Mouse (Mus musculus) liver, embryonic 16.5 days (tissue): ENCODE data around the gene Gpx7. TPM values are rescaled to one million over a fixed set of nuclear protein-coding genes. Genes with fewer than 3 reads are reported as not detected.

ENCODE experiments used
- ATAC-seq: fragments of 200-750 bp; cut with Nextera tagmentation; 2 replicates; pipeline ENCODE4 v1.8.0; 2017; ENCODE audit warnings: low read depth, mild to moderate bottlenecking, moderate number of reproducible peaks, moderate library complexity
- H3K27ac ChIP-seq: fragments of 300-500 bp; sonication (generic); 2 replicates; pipeline ENCODE4 v1.5.1; 2014; ENCODE audit warnings: mild to moderate bottlenecking, low read length
- H3K27me3 ChIP-seq: fragments of 300-500 bp; sonication (generic); 2 replicates; pipeline ENCODE4 v1.6.1; 2014; ENCODE audit warnings: low read depth, low read length, mixed read lengths; ENCODE audit not compliant: control insufficient read depth, insufficient read depth
- H3K36me3 ChIP-seq: fragments of 300-500 bp; sonication (generic); 2 replicates; pipeline ENCODE4 v1.6.1; 2014; ENCODE audit warnings: mild to moderate bottlenecking; ENCODE audit not compliant: control insufficient read depth, insufficient read depth
- H3K4me1 ChIP-seq: fragments of 300-500 bp; sonication (generic); 2 replicates; pipeline ENCODE4 v1.6.1; 2014; ENCODE audit warnings: low read depth, low read length, mixed read lengths; ENCODE audit not compliant: control insufficient read depth
- H3K4me2 ChIP-seq: fragments of 300-500 bp; sonication (generic); 2 replicates; pipeline ENCODE4 v1.6.1; 2014; ENCODE audit warnings: low read depth, low read length, mixed read lengths
- H3K4me3 ChIP-seq: fragments of 300-500 bp; sonication (generic); 2 replicates; pipeline ENCODE4 v1.5.1; 2014; ENCODE audit warnings: low read depth, mild to moderate bottlenecking, low read length
- H3K9ac ChIP-seq: fragments of 300-500 bp; sonication (generic); 2 replicates; pipeline ENCODE4 v1.6.1; 2014; ENCODE audit warnings: low read depth, low read length
- H3K9me3 ChIP-seq: fragments of 300-500 bp; sonication (generic); replicated peaks from 2 replicates; pipeline ENCODE4 v1.6.1; 2016; ENCODE audit warnings: low read length; ENCODE audit not compliant: control insufficient read depth
- WGBS: fragments of 180-500 bp; shearing (Covaris S2); extraction: QIAGEN DNeasy Blood & Tissue Kit; methylation state at CpG from one replicate; pipeline ENCODE4 v1.1.7; 2014; ENCODE audit not compliant: insufficient replicate concordance; 5-methylcytosine and 5-hydroxymethylcytosine counted together
- polyA plus RNA-seq: library from polyadenylated mRNA; unstranded; fragments of >200 nt; fragmentation: Nextera tagmentation; extraction: Ambion mirVana; gene quantifications from 2 replicates; pipeline ENCODE4 v1.2.1, GENCODE M21; 2015

Gpx7 gene
- polyA plus RNA-seq, 1 experiment from 2014 or later = 9.5 TPM

DNA sequence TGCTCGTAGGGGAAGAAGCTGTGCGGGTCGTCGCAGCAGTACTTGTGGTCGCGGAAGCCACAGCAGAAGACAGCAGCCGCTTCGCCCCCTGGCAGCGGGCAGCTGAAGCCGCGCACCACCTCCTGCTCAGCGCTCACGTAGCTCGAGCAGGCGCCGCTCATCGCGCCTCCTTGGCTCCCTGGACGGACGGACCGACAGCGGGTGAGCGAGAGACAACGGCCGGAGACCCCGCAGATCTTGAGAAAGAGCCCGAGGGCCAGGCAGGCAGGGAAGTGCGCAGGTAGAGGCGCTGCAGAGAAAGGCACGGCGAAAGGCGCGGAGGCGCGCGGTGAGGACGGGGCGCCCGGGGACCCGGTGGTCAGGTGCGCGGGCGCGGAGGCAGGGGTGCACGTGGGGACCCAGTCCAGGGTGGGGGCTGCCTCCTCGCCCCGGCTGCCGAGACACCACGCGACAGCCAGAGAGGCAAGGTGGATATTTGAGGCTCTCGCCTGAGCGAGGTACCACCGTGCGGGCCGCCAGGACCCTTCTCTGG, 23.5 kb downstream of the Gpx7 start, which contains the start of gene Shisal2a:
Gene Shisal2a (minus strand): TSS at position 167 of the 532 bp plus-strand sequence.
- peak within 1 kb of the TSS; percentile 55 for H3K4me2 ChIP-seq
- no peaks in the 10 kb centered on the region for H3K9me3 ChIP-seq
- H3K9ac ChIP-seq = 0 out of 2 replicates have a peak within 1 kb of the TSS, but pooled peaks have one; percentile 28
- no peak within 1 kb of the TSS for H3K27ac ChIP-seq
- H3K4me1 ChIP-seq = no peaks in the 10 kb centered on the region; the same call in 1 of the 2 replicates
- no peak for ATAC-seq
- WGBS = 3% methylated on average over 54 of the region's 55 CpGs
- peaks cover 38% of the 10 kb centered on the region for H3K27me3 ChIP-seq
- H3K36me3 ChIP-seq = no peaks in the 10 kb centered on the region
- H3K4me3 ChIP-seq = peak within 1 kb of the TSS; percentile 43

DNA sequence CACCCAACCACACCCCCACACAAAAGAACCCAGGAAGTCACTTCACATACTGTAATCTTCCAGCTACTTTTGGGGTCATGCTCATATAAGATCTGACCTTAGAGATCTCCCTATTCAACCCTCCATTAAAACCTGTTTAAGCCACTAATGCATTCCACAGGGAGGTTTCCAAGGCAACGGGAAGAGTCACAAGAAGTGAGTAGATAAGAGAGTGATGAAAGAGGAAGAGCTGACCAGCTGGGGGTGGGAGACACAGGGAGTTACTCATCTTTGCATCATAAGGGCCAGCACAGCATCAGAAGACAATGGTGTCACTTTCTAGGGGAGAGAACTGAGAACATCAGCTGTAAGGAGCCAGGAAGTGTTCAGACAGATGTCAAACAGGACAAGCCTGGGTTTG, 26.6 kb downstream of the Gpx7 start:
- H3K27me3 ChIP-seq = peaks cover 38% of the 10 kb centered on the region
- H3K36me3 ChIP-seq = no peaks in the 10 kb centered on the region
- H3K27ac ChIP-seq = no peak overlapping the region
- no peak overlapping the region for H3K4me2 ChIP-seq
- ATAC-seq = no peak
- H3K9me3 ChIP-seq = no peaks in the 10 kb centered on the region
- H3K4me1 ChIP-seq = no peaks in the 10 kb centered on the region
- WGBS = 12% methylated on average over 1 of the region's 1 CpGs
- no peak overlapping the region for H3K9ac ChIP-seq
- H3K4me3 ChIP-seq = no peak overlapping the region

DNA sequence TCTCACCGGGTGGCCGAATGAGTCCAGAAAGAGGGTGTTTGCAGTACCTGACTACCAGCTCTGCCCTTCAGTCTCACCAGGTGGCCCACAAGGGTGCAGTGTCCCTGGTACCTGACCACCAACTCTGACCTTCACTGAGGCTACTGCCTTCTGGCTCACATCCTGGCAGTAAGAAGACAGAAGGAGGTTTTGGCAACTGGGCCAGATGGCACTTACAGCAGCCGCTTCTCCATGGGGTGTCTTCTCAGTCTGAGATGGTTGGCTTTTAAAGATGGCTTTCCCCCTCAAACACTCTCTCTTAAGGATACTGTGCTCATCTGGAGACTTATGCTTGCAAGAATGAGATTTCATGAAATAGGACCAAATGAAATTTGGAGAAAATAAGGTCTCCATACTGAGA, 27.3 kb downstream of the Gpx7 start:
- H3K36me3 ChIP-seq = no peaks in the 10 kb centered on the region
- no peak overlapping the region for H3K9ac ChIP-seq
- no peak overlapping the region for H3K4me3 ChIP-seq
- ATAC-seq = no peak
- no peaks in the 10 kb centered on the region for H3K9me3 ChIP-seq
- H3K27ac ChIP-seq = no peak overlapping the region
- no peak overlapping the region for H3K4me2 ChIP-seq
- peaks cover 33% of the 10 kb centered on the region for H3K27me3 ChIP-seq
- 71% methylated on average over 3 of the region's 3 CpGs for WGBS
- H3K4me1 ChIP-seq = no peaks in the 10 kb centered on the region

DNA sequence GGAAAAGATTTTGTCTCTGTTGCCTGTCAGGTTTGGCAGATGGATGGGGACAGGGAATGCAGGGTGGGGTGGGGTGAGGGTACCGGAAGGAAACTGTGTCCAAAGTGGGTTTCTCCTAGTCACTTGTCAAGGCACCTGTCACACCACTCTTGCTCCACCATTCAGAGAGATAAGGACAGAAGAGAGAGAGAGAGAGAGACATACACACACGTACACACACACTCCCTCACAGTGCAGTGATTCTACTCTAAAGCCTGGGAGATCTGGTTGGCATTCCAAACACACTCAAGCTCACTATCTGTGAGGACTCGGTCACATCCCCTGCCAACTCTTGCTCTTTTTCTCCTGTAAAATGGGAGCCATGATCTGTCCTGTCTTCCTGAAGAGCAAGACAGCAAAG, 34.6 kb downstream of the Gpx7 start:
- no peaks in the 10 kb centered on the region for H3K36me3 ChIP-seq
- 46% methylated on average over 3 of the region's 3 CpGs for WGBS
- H3K27me3 ChIP-seq = no peaks in the 10 kb centered on the region
- no peak overlapping the region for H3K9ac ChIP-seq
- no peak overlapping the region for H3K4me2 ChIP-seq
- peaks cover 2% of the 10 kb centered on the region; the same call in 1 of the 2 replicates for H3K4me1 ChIP-seq
- no peak for ATAC-seq
- no peaks in the 10 kb centered on the region for H3K9me3 ChIP-seq
- H3K4me3 ChIP-seq = no peak overlapping the region
- H3K27ac ChIP-seq = no peak overlapping the region

DNA sequence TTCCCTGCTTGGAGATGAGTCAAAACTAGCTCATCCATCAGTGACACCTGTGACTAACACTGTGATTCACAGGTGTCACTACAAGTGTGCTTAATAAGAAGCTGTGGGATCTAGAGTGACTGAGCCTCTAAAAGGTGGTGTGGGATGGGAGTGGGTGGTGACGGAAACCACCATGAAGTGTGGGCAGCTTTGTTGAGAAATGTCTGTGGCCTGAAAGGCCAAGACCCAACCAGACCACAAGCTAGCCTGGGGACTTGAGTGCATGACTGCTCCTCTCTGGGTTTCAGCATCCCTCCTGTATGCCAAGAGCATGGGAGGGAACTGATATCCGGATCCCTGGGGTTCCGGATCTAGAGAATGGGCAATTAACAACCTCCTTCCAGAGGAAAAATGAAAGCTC, 35.3 kb downstream of the Gpx7 start:
- no peak overlapping the region for H3K4me2 ChIP-seq
- H3K9ac ChIP-seq = no peak overlapping the region
- peaks cover 2% of the 10 kb centered on the region; the same call in 1 of the 2 replicates for H3K4me1 ChIP-seq
- H3K27ac ChIP-seq = no peak overlapping the region
- no peaks in the 10 kb centered on the region for H3K9me3 ChIP-seq
- H3K27me3 ChIP-seq = no peaks in the 10 kb centered on the region
- H3K36me3 ChIP-seq = no peaks in the 10 kb centered on the region
- no peak for ATAC-seq
- no peak overlapping the region for H3K4me3 ChIP-seq
- 76% methylated on average over 3 of the region's 3 CpGs for WGBS

DNA sequence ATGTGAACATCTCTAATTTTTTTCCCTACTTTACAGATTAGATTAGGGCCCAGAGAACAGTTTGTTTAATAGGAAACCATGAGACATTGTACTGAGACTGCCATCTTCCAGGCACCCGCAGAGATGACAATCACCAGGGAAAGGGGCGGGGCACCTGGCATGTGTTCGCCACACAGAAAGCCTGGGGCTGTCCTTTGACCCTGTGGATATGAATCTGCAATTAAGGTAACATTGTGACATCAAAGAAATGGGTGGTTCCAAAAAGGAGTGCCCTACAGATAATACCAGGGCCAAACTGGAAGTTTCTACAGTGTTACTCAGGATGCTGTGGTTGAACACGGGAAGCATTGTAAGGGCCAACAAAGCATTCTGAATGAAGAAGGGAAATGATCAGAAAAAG, 36.4 kb downstream of the Gpx7 start:
- 28% methylated on average over 4 of the region's 4 CpGs for WGBS
- H3K27me3 ChIP-seq = no peaks in the 10 kb centered on the region
- no peaks in the 10 kb centered on the region for H3K9me3 ChIP-seq
- ATAC-seq = no peak
- no peak overlapping the region for H3K9ac ChIP-seq
- no peaks in the 10 kb centered on the region for H3K36me3 ChIP-seq
- H3K4me1 ChIP-seq = peaks cover 2% of the 10 kb centered on the region; the same call in 1 of the 2 replicates
- H3K27ac ChIP-seq = no peak overlapping the region
- H3K4me2 ChIP-seq = no peak overlapping the region
- no peak overlapping the region for H3K4me3 ChIP-seq

DNA sequence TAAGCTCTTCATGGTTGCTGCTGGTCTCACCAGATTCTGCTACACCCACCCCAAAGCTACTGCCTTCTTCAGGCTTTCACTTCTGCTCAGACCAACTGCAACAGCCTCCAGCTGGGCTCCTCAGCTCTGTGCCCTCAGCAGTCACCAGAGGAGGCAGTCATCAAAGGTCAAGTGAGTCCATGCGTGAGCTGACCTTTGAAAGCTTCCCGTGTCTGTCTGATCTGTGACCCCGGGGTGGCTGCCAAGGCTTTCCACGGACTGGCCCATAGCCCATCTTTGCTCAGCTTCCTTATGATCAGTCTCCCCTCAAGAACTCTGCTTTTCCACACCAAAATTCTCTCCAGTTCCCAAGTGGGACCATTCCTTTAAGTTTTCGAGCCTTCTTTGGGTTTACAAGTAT, 37.5 kb downstream of the Gpx7 start:
- peaks cover 2% of the 10 kb centered on the region for H3K4me1 ChIP-seq
- 39% methylated on average over 5 of the region's 5 CpGs for WGBS
- H3K9ac ChIP-seq = no peak overlapping the region
- no peaks in the 10 kb centered on the region for H3K27me3 ChIP-seq
- H3K4me2 ChIP-seq = no peak overlapping the region
- H3K4me3 ChIP-seq = no peak overlapping the region
- peak; percentile 45 for ATAC-seq
- H3K27ac ChIP-seq = no peak overlapping the region
- H3K9me3 ChIP-seq = no peaks in the 10 kb centered on the region
- H3K36me3 ChIP-seq = no peaks in the 10 kb centered on the region

DNA sequence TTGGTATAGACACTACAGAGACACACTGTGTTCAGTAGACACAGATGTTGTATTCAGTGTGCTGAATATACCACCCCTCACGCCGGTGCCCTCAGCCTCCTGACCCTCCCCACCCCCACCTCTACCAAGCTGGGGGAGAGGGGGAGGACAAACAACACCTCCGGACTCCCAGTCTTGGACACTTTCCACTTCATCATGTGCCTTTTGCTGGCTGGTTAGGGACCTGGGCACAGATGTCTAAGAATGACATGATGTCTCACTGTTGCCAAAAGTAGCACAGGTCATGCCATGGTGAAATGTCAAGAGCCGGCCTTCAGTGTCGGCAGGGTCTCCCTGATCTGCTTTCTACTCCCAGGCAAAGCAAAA, 42.7 kb downstream of the Gpx7 start:
- Histone ChIP-seq H3K4me1 (peaks cover 8% of the 10 kb centered on the region), H3K9me3 (no peaks in the 10 kb centered on the region), H3K27ac (no peak overlapping the region; the same call in 1 of the 2 replicates), H3K9ac (no peak overlapping the region), H3K27me3 (0 out of 2 replicates have a peak, but pooled peaks cover 2% of the 10 kb centered on the region), H3K36me3 (no peaks in the 10 kb centered on the region), H3K4me2 (no peak overlapping the region), H3K4me3 (no peak overlapping the region)
- ATAC-seq = no peak
- 52% methylated on average over 5 of the region's 5 CpGs for WGBS

DNA sequence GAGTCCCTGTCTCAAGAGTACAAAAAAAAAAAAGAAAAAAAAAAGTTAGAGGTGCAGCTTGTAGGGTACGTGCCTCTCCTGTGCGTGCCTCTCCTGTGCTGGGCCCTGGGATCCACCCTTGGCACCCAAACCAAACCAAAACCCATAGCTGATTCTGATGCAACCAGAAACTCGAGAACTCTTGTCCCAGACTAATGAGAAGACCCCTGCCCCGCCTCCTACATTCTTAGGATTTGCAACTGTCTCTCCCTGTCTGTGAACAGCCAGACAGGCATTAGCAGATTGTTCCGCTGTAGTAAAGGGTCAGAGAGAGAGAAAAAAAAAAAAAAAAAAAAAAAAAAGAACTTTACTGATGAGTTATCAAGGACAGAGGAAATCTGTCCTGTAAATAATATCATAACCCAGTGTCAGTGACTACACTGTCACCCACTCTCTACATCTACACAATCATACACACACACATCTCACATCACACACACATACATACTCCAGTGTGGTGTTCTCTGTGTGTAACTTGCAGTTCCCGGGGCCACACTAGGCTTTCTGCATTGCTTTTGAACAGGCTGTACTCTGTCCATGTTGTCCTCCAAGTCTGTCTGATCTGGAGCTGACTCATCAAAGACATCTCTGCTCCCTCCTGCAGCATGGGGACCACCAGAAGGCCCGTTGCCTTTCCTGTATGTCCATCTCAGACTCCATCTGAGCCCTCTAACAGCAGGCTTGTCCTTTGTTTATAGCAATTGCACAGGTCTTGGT, 43.2 kb downstream of the Gpx7 start:
- no peaks in the 10 kb centered on the region for H3K9me3 ChIP-seq
- H3K27ac ChIP-seq = peak overlapping the region; percentile 69
- no peak for ATAC-seq
- H3K36me3 ChIP-seq = no peaks in the 10 kb centered on the region
- H3K27me3 ChIP-seq = 0 out of 2 replicates have a peak, but pooled peaks cover 2% of the 10 kb centered on the region
- peaks cover 8% of the 10 kb centered on the region for H3K4me1 ChIP-seq
- no peak overlapping the region for H3K9ac ChIP-seq
- 46% methylated on average over 7 of the region's 7 CpGs for WGBS
- H3K4me2 ChIP-seq = peak overlapping the region; percentile 36; the same call in 1 of the 2 replicates
- no peak overlapping the region for H3K4me3 ChIP-seq
